Mouse (Mus musculus) liver, postnatal 0 days (tissue): ENCODE results near the gene Try4. TPM values are rescaled to one million over a fixed set of nuclear protein-coding genes. Genes with fewer than 3 reads are reported as not detected.
"Not testable (repeated sequence)": the region's sequence is repeated elsewhere in the genome, so short reads cannot be mapped to it uniquely, and the experiment has no call there.

Experiments used
- ATAC-seq: fragments of 200-750 bp; cut with Nextera tagmentation; 2 replicates; pipeline ENCODE4 v1.8.0; 2017; ENCODE audit warnings: mild to moderate bottlenecking, moderate library complexity
- DNase-seq: peaks from one replicate; pipeline ENCODE4 v3.0.0-alpha.2; 2016
- H3K27ac ChIP-seq: fragments of 300-500 bp; sonication (generic); 2 replicates; pipeline ENCODE4 v1.5.1; 2014; ENCODE audit warnings: antibody characterized with exemption, moderate library complexity, mild to moderate bottlenecking, low read depth
- H3K27me3 ChIP-seq: fragments of 300-500 bp; sonication (generic); 2 replicates; pipeline ENCODE4 v1.6.1; 2014; ENCODE audit warnings: low read length, control low read depth, mixed read lengths; ENCODE audit not compliant: insufficient read depth
- H3K36me3 ChIP-seq: fragments of 300-500 bp; sonication (generic); replicated peaks from 2 replicates; pipeline ENCODE4 v1.6.1; 2014; ENCODE audit warnings: mild to moderate bottlenecking, control low read depth, low read length, moderate library complexity, mixed read lengths; ENCODE audit not compliant: insufficient read depth
- H3K4me1 ChIP-seq: fragments of 300-500 bp; sonication (generic); 2 replicates; pipeline ENCODE4 v1.6.1; 2014; ENCODE audit warnings: antibody characterized with exemption, mild to moderate bottlenecking, control low read depth; ENCODE audit not compliant: insufficient read depth
- H3K4me2 ChIP-seq: fragments of 300-500 bp; sonication (generic); 2 replicates; pipeline ENCODE4 v1.6.1; 2014; ENCODE audit warnings: low read depth, mild to moderate bottlenecking, low read length, moderate library complexity, mixed read lengths
- H3K4me3 ChIP-seq: fragments of 300-500 bp; sonication (generic); 2 replicates; pipeline ENCODE4 v1.5.1; 2014; ENCODE audit warnings: low read depth, low read length
- H3K9ac ChIP-seq: fragments of 300-500 bp; sonication (generic); replicated peaks from 2 replicates; pipeline ENCODE4 v1.6.1; 2014; ENCODE audit warnings: mild to moderate bottlenecking, moderate library complexity
- H3K9me3 ChIP-seq: fragments of 300-500 bp; sonication (generic); 2 replicates; pipeline ENCODE4 v1.6.1; 2016; ENCODE audit warnings: mild to moderate bottlenecking, control low read depth, low read length, mixed read lengths
- CTCF ChIP-seq: sonication (generic); IDR thresholded peaks from 2 replicates; pipeline ENCODE4 v1.5.1; 2016; ENCODE audit warnings: antibody characterized with exemption, low read depth
- EP300 ChIP-seq: IDR thresholded peaks from 2 replicates; pipeline ENCODE4 v1.6.1; 2016; ENCODE audit warnings: antibody characterized with exemption, low read depth, mild to moderate bottlenecking
- WGBS: fragments of 180-500 bp; shearing (Covaris S2); extraction: QIAGEN DNeasy Blood & Tissue Kit; methylation state at CpG from one replicate; pipeline ENCODE4 v1.1.7; 2014; ENCODE audit not compliant: insufficient replicate concordance; 5-methylcytosine and 5-hydroxymethylcytosine counted together
- polyA plus RNA-seq: library from polyadenylated mRNA; unstranded; fragments of >200 nt; fragmentation: Nextera tagmentation; extraction: Ambion mirVana; gene quantifications from 2 replicates; pipeline ENCODE4 v1.2.1, GENCODE M21; 2015

The Try4 gene
- 3.9 TPM in 1 of 2 replicates, not detected in the other for polyA plus RNA-seq

GRCm38 (mm10) chr6:41301969-41302368 is at the start of gene Try4:
Gene Try4, plus strand, starts transcription at chr6:41302269.
- 43% methylated on average over 1 of the region's 1 CpGs for WGBS
- H3K36me3 ChIP-seq, result no peaks in the 10 kb centered on the region

GRCm38 (mm10) chr6:41253314-41253713 is 48.8 kb upstream of the Try4 start:
- H3K9ac ChIP-seq, H3K36me3 ChIP-seq, H3K4me3 ChIP-seq, H3K27ac ChIP-seq, DNase-seq, H3K4me1 ChIP-seq, H3K27me3 ChIP-seq, ATAC-seq, H3K9me3 ChIP-seq, H3K4me2 ChIP-seq: not testable (repeated sequence)
- 71% methylated on average over 9 of the region's 9 CpGs for WGBS

More at GRCm38 (mm10) chr6:41301969-41302368, at the start of gene Try4:
- H3K9ac ChIP-seq, result no peak within 1 kb of the TSS
- no peak within 1 kb of the TSS for H3K27ac ChIP-seq
- H3K4me2 ChIP-seq, result no peak within 1 kb of the TSS
- ATAC-seq, result no peak
- no peaks in the 10 kb centered on the region for H3K4me1 ChIP-seq
- no peak within 1 kb of the TSS for H3K4me3 ChIP-seq
- TF ChIP-seq EP300, result no peak
- no peak for TF ChIP-seq CTCF
- no peaks in the 10 kb centered on the region for H3K9me3 ChIP-seq
- no peaks in the 10 kb centered on the region for H3K27me3 ChIP-seq
- no peak for DNase-seq

GRCm38 (mm10) chr6:41256424-41256823 is 45.6 kb upstream of the Try4 start:
- Histone ChIP-seq H3K36me3 (no peaks in the 10 kb centered on the region), H3K9ac (no peak overlapping the region), H3K4me3 (no peak overlapping the region), H3K27me3 (no peaks in the 10 kb centered on the region), H3K9me3 (no peaks in the 10 kb centered on the region), H3K27ac (no peak overlapping the region), H3K4me2 (no peak overlapping the region), H3K4me1 (no peaks in the 10 kb centered on the region)
- WGBS, result 80% methylated on average over 2 of the region's 2 CpGs
- no peak for ATAC-seq
- DNase-seq, result no peak
- TF ChIP-seq CTCF (no peak), EP300 (no peak)

- no peaks in the 10 kb centered on the region for H3K4me1 ChIP-seq
- H3K36me3 ChIP-seq, result no peaks in the 10 kb centered on the region
- ATAC-seq, result no peak
- TF ChIP-seq EP300, result no peak
- TF ChIP-seq CTCF, result no peak
- H3K4me3 ChIP-seq, result no peak overlapping the region
- no peak for DNase-seq
- no peak overlapping the region for H3K4me2 ChIP-seq
- H3K9ac ChIP-seq, result no peak overlapping the region
- WGBS, result 72% methylated on average over 3 of the region's 3 CpGs
- no peak overlapping the region for H3K27ac ChIP-seq
- no peaks in the 10 kb centered on the region for H3K9me3 ChIP-seq
- H3K27me3 ChIP-seq, result no peaks in the 10 kb centered on the region
Measured at GRCm38 (mm10) chr6:41257432-41257831, 44.6 kb upstream of the Try4 start.

GRCm38 (mm10) chr6:41262796-41263195 is 39.3 kb upstream of the Try4 start:
- H3K36me3 ChIP-seq, result no peaks in the 10 kb centered on the region
- H3K9me3 ChIP-seq, result no peaks in the 10 kb centered on the region
- TF ChIP-seq EP300 (no peak), CTCF (peak; percentile 43)
- no peak overlapping the region for H3K27ac ChIP-seq
- WGBS, result 25% methylated on average over 3 of the region's 3 CpGs
- DNase-seq (no peak), ATAC-seq (no peak)
- no peak overlapping the region for H3K9ac ChIP-seq
- H3K4me1 ChIP-seq, result no peaks in the 10 kb centered on the region
- no peaks in the 10 kb centered on the region for H3K27me3 ChIP-seq
- no peak overlapping the region for H3K4me2 ChIP-seq
- no peak overlapping the region for H3K4me3 ChIP-seq

GRCm38 (mm10) chr6:41266140-41266539 is 35.9 kb upstream of the Try4 start:
- Histone ChIP-seq H3K27ac (no peak overlapping the region), H3K36me3 (no peaks in the 10 kb centered on the region), H3K4me2 (no peak overlapping the region), H3K4me1 (no peaks in the 10 kb centered on the region), H3K4me3 (no peak overlapping the region), H3K9me3 (no peaks in the 10 kb centered on the region), H3K27me3 (no peaks in the 10 kb centered on the region), H3K9ac (no peak overlapping the region)
- DNase-seq, result no peak
- no peak for TF ChIP-seq EP300
- no peak for TF ChIP-seq CTCF
- WGBS, result 78% methylated on average over 6 of the region's 6 CpGs
- no peak for ATAC-seq

GRCm38 (mm10) chr6:41298255-41298654 is 3.8 kb upstream of the Try4 start:
- H3K9ac ChIP-seq, result no peak overlapping the region
- no peak overlapping the region for H3K27ac ChIP-seq
- TF ChIP-seq EP300 (no peak), CTCF (no peak)
- H3K9me3 ChIP-seq, result no peaks in the 10 kb centered on the region
- no peak overlapping the region for H3K4me2 ChIP-seq
- H3K4me3 ChIP-seq, result no peak overlapping the region
- no peak for DNase-seq
- H3K4me1 ChIP-seq, result no peaks in the 10 kb centered on the region
- no peaks in the 10 kb centered on the region for H3K36me3 ChIP-seq
- ATAC-seq, result no peak
- H3K27me3 ChIP-seq, result no peaks in the 10 kb centered on the region
- WGBS, result 20% methylated on average over 1 of the region's 1 CpGs

- not testable (repeated sequence) for ATAC-seq, H3K36me3 ChIP-seq, H3K9ac ChIP-seq, H3K27ac ChIP-seq, DNase-seq, H3K27me3 ChIP-seq, H3K9me3 ChIP-seq, H3K4me1 ChIP-seq, H3K4me2 ChIP-seq, H3K4me3 ChIP-seq
- WGBS, result 55% methylated on average over 3 of the region's 3 CpGs
Measured at GRCm38 (mm10) chr6:41316741-41317140, 14.7 kb downstream of the Try4 start, which contains the start of gene Try5. Gene Try5, minus strand, starts transcription at chr6:41316841.
